Mouse (Mus musculus): ENCODE data around the gene Sept14.

- no peak for TF ChIP-seq GATA1 (IDR thresholded peaks at IDR 0.05; ENCODE audit: borderline replicate concordance, low read length)
- TF ChIP-seq FLI1 (IDR thresholded peaks at IDR 0.05; ENCODE audit: low read length) = no peak
Measured at GRCm38 (mm10) chr5:129730344-129730743, 22.0 kb upstream of the Sept14 start.
